Mouse (Mus musculus): ENCODE measurements around the gene Otogl. TPM values are rescaled to one million over a fixed set of nuclear protein-coding genes. Genes with fewer than 3 reads are reported as not detected.

Otogl gene
- total RNA-seq, 2 experiments from 2014 or later: 1.5 to 3.3 TPM

Other genes with a start within 250 kb of the Otogl start
- not detected in 2 replicates for gene Ptprq, start 192.1 kb downstream of the Otogl start, total RNA-seq (2015)
- gene Ptprq, start 192.1 kb downstream of the Otogl start, total RNA-seq (2017): not detected in 2 replicates